Mouse (Mus musculus) embryonic fibroblast, embryonic 13.5 days (primary cell): ENCODE results near the gene Evi2a. TPM values are rescaled to one million over a fixed set of nuclear protein-coding genes. Genes with fewer than 3 reads are reported as not detected.

ENCODE experiments used
- H3K27ac ChIP-seq: 2 replicates; pipeline ENCODE4 v1.5.1; 2012; ENCODE audit warnings: low read length, control low read depth, inconsistent platforms; ENCODE audit not compliant: insufficient read depth
- H3K4me1 ChIP-seq: 2 replicates; pipeline ENCODE4 v1.6.1; 2011; ENCODE audit warnings: low read length; ENCODE audit not compliant: control insufficient read depth, insufficient read depth
- H3K4me3 ChIP-seq: 2 replicates; pipeline ENCODE4 v1.5.1; 2011; ENCODE audit warnings: mild to moderate bottlenecking, control low read depth, low read length; ENCODE audit not compliant: insufficient read depth
- CTCF ChIP-seq: IDR thresholded peaks from 2 replicates; pipeline ENCODE4 v1.5.1; 2011; ENCODE audit warnings: mild to moderate bottlenecking, control low read depth, low read length, moderate library complexity, borderline replicate concordance; ENCODE audit not compliant: insufficient read depth
- POLR2A ChIP-seq: IDR thresholded peaks from 2 replicates; pipeline ENCODE4 v1.6.1; 2011; ENCODE audit warnings: low read depth, mild to moderate bottlenecking, control low read depth, low read length, moderate library complexity
- polyA plus RNA-seq: library from polyadenylated mRNA; stranded (reverse); fragments of >200 nt; gene quantifications from 2 replicates; pipeline ENCODE4 v1.2.4, GENCODE M21; 2011; ENCODE audit warnings: low read depth; ENCODE audit not compliant: missing spikeins, insufficient read length

Evi2a gene
- polyA plus RNA-seq, 1 experiment, result 3.3 TPM

DNA sequence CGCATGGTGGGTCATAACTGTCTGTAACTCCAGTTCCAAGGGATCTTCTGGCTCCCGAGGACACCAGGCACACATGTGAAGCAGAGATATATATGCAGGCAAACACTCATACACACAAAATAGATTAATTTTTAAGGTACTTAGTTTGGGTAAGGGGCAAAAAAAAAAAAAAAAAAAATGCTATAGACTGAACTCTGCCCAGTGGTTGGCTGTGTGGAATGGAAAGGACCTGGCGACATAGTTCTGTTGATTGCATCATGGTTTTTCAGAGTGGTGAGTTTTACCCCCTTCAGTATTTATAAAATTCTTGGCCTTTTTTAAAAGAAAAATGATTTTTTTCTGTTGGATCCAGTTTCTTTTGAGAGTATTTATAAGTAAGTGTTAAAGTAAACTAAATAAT is 5.9 kb upstream of the Evi2a start:
- Histone ChIP-seq H3K27ac (no peak overlapping the region), H3K4me1 (peaks cover 12% of the 10 kb centered on the region), H3K4me3 (no peak overlapping the region)
- TF ChIP-seq CTCF (no peak), POLR2A (no peak)

DNA sequence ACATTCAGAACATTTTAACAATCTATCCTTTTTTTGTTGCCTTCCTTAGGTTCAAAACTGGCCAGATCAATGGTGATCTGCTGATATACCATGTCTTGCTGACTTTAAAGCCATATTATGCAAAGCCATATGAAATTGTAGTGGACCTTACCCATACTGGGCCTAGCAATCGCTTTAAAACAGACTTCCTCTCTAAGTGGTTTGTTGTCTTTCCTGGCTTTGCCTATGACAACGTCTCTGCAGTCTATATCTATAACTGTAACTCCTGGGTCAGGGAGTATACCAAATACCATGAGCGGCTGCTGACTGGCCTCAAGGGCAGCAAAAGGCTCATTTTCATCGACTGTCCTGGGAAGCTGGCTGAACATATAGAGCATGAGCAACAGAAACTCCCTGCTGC is 5.1 kb upstream of the Evi2a start:
- H3K4me3 ChIP-seq, result no peak overlapping the region
- peaks cover 12% of the 10 kb centered on the region for H3K4me1 ChIP-seq
- no peak for TF ChIP-seq POLR2A
- TF ChIP-seq CTCF, result no peak
- no peak overlapping the region; the same call in 1 of the 2 replicates for H3K27ac ChIP-seq

DNA sequence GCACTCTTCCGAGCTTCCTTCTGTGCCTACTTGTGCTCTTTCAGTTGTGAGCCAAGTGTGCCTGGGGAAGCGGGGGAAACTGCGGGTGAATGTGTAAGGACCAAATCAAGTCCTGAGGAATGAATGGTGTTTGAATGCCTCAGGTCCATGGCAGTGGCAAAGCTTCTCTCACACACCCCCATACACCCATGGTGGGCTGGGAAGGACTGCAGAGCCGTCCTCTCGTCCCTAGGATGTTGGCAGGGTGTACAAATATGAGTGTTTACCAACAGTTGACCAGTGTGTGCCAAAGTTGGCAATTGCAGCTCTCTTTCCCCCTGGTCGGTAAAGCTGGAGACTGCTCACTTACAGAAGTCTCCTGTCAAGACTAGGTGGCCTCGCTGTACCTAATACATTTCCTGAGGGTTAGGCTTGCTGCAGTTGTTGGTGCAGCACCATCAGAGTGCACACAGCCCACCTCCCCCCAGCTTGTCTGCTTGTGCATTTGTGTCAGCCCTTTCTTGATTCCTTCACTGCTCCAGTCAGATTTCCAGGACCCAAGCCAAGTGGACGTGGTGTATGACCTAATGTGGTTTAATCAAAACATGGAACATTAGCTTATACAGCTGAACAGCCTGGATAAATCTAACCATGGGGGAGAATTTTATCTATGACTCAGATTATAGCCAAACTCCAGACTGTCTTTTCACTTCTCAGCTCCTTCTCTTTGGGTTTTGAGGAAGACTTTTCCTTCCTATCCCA is 3.7 kb upstream of the Evi2a start:
- Histone ChIP-seq H3K4me1 (peaks cover 12% of the 10 kb centered on the region), H3K4me3 (no peak overlapping the region), H3K27ac (peak overlapping the region; percentile 65)
- TF ChIP-seq CTCF (no peak), POLR2A (no peak)

DNA sequence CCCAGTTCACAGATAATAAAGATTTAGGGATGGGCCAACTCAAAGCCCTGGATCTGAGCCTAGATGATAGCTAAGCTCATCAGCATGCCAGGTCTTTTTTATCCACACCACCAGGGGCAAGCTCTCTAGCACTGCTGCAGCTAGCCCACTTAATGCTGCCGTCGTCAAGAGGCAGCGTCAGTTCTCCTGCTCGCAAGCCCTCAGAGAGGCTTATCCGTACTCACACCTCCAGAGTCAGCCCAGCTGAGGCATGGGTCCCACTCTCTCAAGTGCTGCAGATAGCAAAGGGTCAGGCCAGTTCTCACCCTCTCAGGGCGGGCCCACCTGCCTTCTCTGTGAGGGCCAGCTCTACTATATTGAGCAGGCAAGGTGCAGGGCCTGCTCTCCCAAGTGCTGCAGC is 2.9 kb upstream of the Evi2a start:
- TF ChIP-seq POLR2A (no peak), CTCF (no peak)
- Histone ChIP-seq H3K4me1 (peaks cover 12% of the 10 kb centered on the region), H3K4me3 (no peak overlapping the region), H3K27ac (no peak overlapping the region)

DNA sequence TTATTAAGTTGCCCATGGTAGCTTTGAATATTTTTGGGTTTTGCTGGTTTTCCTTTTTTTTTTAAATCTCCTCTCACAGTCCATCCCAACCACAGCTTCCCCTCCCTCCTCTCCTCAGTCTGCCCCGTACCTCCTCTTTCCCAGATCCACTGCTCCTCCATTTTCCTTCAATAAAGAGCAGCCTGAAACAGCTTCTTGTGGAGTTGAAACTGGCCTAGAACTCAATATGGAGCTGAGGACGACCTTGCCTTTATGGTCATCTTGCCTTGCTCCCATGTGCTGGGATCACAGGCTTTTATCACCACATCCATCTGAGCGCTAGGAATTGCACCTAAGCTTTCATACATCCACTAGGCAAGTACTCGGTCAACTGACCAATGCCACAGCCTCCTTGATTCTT is 1.1 kb upstream of the Evi2a start:
- H3K4me1 ChIP-seq, result peaks cover 12% of the 10 kb centered on the region
- TF ChIP-seq POLR2A (no peak), CTCF (no peak)
- H3K27ac ChIP-seq, result no peak overlapping the region
- H3K4me3 ChIP-seq, result no peak overlapping the region

DNA sequence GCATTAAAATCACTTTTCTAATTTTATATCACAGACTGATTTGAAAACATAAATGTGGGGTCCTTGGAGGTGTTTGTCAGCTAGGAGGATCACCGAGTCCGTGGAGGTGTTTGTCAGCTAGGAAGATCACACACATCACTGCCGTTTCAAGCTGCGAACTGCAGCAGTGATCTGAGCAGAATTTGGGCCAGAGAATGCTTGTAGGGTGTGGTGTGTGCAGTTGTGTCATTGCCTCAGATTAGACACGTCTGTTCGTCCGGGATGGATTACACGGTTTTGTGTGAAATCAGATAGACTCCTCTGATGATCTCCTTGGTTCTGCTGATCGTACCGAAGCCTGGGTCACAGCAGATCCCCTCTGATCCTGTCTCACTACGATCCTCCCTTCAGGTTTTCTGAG is 365 bp upstream of the Evi2a start:
- no peak for TF ChIP-seq POLR2A
- no peak for TF ChIP-seq CTCF
- peaks cover 12% of the 10 kb centered on the region for H3K4me1 ChIP-seq
- H3K4me3 ChIP-seq, result no peak overlapping the region
- peak overlapping the region; percentile 20; the same call in 1 of the 2 replicates for H3K27ac ChIP-seq

DNA sequence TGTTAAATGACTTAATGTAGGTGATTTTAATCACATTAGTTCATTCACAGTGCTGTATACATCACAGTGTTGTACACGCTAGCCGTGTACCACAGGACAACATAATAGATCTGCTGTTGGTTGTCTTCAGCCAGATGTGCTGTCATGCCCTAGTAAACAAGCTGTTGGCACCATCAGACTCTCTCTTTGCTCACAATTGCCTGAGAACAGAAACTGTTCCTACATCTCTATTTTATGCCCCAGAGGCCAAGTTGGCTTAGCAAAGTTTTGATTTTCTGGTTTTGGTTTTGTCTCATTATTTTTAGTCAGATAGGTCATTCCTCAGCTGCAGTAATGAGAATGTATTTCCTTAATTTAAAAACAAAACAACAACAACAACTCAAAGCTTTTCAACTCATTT is 673 bp downstream of the Evi2a start:
- Histone ChIP-seq H3K4me3 (no peak overlapping the region), H3K27ac (peak overlapping the region; percentile 44; the same call in 1 of the 2 replicates), H3K4me1 (peaks cover 5% of the 10 kb centered on the region)
- TF ChIP-seq POLR2A (no peak), CTCF (no peak)

DNA sequence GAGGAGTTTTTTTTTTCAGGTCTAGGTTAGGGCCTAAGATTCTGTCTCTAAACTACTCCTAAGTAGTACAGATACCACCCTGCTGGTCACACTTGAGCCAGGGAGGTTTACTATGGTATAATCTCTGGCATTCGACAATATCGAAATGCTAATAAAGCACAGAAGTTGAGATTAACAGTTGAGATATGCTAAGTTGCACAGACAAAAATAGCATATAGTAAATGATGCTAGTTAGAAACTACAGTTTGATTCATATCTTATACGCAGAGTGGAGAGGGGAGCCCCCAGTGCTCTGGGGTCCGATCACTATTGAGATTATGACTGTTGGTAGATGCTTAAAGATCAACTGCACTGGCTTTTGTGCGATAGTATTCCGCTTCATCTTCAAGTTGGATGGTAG is 1.2 kb downstream of the Evi2a start:
- Histone ChIP-seq H3K27ac (peak overlapping the region; percentile 44; the same call in 1 of the 2 replicates), H3K4me1 (peaks cover 5% of the 10 kb centered on the region), H3K4me3 (no peak overlapping the region)
- TF ChIP-seq CTCF (no peak), POLR2A (no peak)

DNA sequence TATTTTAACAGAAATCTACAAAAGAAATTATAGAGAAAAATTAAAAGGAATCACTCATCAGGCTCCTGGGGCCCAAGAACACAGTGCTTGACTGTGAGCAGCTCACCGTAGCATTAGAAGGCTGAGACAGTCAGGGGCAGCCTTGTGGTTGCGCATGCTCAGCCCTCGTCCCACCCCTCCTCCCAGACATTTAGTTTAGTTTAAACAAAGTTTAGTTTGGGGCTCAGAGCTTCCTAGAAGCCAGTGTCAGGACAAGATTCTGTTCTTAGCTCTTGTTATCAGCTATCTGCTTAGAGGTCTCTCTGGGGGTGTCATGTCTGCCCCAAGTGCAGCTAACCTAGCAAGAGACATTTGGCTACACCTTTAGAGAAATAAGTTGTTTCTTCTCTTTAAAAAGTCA is 1.8 kb downstream of the Evi2a start:
- H3K4me3 ChIP-seq, result no peak overlapping the region
- peaks cover under 1% of the 10 kb centered on the region; the same call in 1 of the 2 replicates for H3K4me1 ChIP-seq
- TF ChIP-seq POLR2A, result no peak
- no peak for TF ChIP-seq CTCF
- H3K27ac ChIP-seq, result no peak overlapping the region

DNA sequence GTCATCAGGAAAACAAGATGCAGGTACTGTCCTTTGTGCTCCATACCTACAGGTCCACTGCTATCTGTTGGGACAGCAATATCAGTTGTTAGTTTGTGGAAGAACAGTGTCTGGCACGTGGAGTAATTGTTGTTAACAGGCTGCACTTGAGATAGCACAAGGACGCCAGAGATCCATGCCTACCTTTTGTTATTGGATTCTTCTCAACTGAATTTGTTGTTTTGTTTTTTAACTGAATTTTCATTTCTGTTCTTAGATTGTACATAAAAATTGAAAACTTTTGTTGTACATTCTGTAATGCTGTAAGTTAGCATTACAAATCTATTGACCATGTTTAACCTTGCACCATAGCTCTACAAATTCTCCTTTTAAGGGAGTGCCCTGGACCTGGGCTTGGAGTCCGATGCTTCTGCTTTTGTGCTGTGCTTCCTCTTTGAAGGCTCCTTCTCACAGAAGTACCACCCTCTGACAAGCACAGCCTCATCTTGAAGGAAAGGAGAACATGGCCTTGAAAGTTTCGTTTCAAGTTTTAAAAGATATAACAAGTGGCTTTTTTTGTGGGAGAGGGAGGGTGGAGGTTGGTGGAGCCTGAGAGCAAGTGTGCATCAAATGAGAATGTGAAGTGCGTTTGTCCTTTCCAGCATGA is 2.5 kb downstream of the Evi2a start:
- Histone ChIP-seq H3K4me3 (no peak overlapping the region), H3K27ac (no peak overlapping the region), H3K4me1 (peaks cover 2% of the 10 kb centered on the region; the same call in 1 of the 2 replicates)
- TF ChIP-seq CTCF, result no peak
- no peak for TF ChIP-seq POLR2A
